Mouse (Mus musculus): ENCODE results near the gene Cyb5r4. TPM values are rescaled to one million over a fixed set of nuclear protein-coding genes. Genes with fewer than 3 reads are reported as not detected.
"Not testable (repeated sequence)": the region's sequence is repeated elsewhere in the genome, so short reads cannot be mapped to it uniquely, and the experiment has no call there.

The Cyb5r4 gene
- total RNA-seq (2021): 10 to 100 TPM; 25.6 to 28.7 TPM

DNA sequence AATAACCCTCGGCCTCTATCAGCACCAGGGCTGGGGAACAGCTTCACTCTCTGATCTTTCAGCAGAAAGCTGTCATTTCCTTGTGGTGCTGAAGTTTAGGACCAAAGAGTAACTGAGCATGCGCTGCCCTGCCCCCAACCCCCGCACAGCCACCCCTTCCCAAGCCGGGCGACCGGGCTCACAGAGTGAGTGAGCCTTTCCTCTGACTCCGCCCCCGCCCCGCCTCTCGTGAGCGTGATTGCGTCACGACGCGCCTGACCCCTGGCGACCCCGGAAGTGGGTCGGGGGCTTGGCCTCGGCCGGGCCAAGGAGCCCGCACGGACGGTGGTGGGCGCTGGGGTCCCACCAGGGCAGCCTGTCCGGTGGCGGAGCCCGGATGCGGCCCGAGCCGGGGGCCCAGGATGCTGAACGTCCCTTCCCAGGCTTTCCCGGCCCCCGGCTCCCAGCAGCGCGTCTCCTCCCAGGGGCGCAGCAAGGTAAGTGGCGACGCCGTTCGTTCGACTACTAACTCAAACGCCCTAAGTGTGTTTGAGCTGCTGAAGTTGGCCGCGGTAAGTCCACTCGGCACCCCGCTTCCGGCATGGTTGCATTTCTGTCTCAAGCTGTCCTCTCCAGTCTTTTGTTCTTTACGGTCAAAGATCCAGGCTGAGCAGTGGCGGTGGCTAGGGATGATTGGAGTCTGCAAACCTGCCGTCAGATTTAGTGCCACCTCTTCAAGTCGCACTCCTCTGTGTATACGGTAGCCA is at the start of gene Cyb5r4:
TSS of gene Cyb5r4 (plus strand) at position 237 of the 746 bp plus-strand sequence.
- DNase-seq (ENCODE audit: low spot score): peak; percentile 88
- intact Hi-C loops (cut with DNase I): loop anchor here (10.0 kb wide), 2 partner anchors 427 to 1523 kb away; partner anchors contain the start of gene Zfp949

DNA sequence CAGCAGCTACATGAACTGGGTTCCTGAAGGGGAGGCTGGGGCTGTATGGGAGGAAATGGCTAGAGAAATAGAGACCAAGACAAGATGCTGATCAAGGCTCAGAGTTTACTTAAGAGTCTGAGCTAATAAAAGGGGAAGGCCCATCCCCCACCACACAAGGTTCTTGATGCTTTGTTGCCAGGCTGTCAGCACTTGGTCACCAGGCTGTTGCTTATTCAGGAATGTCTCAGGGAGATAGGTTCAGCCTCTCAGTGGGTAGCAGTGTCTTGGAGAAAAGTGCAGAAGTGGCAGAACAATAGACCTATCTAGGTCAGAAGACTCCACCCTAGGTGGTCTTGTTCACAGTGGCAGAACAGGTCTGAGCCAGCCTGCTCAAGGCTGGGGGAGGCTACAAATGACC is 49.3 kb upstream of the Cyb5r4 start:
- DNase-seq (ENCODE audit: low spot score); intact Hi-C loops (cut with DNase I): not testable (repeated sequence)

- intact Hi-C loops (cut with DNase I): no loop called here
Measured at GRCm38 (mm10) chr9:86973562-86973961, 48.3 kb upstream of the Cyb5r4 start.

GRCm38 (mm10) chr9:86976896-86977295 is 44.9 kb upstream of the Cyb5r4 start:
- no peak for DNase-seq (ENCODE audit: low spot score)
- intact Hi-C loops (cut with DNase I): no loop called here

More at GRCm38 (mm10) chr9:86973562-86973961, 48.3 kb upstream of the Cyb5r4 start:
- no peak for DNase-seq (ENCODE audit: low spot score)

GRCm38 (mm10) chr9:86978257-86978907 is 43.4 kb upstream of the Cyb5r4 start:
- DNase-seq (ENCODE audit: low spot score): no peak
- intact Hi-C loops (cut with DNase I): no loop called here

DNA sequence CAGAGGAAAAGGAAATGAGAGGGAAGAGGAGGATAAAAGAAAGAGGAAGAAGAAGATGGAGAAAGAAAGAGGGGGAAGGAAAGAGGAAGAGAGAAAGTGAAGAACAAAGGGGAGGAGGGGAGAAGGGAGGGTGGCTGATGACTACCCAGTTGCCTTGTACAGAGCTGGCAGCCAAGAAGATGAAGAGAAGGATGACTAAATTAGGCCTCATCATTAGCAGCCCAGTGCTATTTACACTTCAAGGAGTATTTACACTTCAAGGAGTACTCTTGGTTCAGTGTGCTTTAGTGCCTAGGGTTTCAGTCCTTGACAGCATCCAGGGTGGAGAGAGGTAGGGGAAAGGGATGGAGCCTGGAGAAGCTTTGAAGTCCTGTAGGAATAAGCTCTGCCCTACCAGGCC is 41.8 kb upstream of the Cyb5r4 start:
- no peak for DNase-seq (ENCODE audit: low spot score)
- intact Hi-C loops (cut with DNase I): no loop called here

DNA sequence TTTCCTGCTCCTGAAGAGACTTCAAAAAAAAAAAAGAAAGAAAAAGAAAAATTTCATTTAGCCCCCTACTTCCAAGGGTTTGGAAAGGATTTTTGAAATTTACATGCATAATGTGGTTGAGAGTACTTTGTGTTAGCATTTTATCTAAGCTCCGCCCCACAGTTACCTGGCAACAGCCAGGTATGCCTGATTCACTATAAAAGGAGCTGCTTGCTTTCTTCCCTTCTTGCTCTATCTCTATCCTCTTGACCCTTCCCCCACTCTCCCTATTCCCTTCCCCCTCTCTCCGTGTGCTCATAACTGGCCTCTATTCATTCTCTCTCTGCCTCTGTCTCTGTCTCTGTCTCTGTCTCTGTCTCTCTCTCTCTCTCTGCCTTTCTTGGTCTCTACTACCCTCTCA is 40.9 kb upstream of the Cyb5r4 start:
- intact Hi-C loops (cut with DNase I): no loop called here
- DNase-seq (ENCODE audit: low spot score): no peak

DNA sequence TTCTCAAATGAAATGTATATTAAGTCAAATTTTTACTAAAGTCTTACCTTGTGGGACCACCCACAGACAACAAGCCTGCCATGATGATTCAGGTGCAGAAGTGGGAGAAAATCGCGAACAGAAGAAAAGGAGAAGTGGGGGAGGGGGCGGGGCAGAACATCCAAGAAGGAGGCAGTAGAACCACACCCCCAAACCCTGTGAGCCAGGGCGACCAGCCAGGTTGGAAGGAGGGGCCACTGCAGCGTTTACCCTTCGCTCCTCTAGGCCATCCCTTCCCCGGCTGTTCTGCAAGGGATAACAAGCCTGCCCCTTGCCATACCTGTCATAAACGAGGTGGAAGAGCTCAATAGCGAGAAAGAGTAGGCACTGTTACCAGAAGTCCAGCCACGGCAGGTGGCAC is 40.3 kb upstream of the Cyb5r4 start:
- intact Hi-C loops (cut with DNase I): no loop called here
- no peak for DNase-seq (ENCODE audit: low spot score)

GRCm38 (mm10) chr9:86984583-86984982 is 37.2 kb upstream of the Cyb5r4 start:
- intact Hi-C loops (cut with DNase I): no loop called here
- no peak for DNase-seq (ENCODE audit: low spot score)

- DNase-seq (ENCODE audit: low spot score): no peak
- intact Hi-C loops (cut with DNase I): no loop called here
Measured at GRCm38 (mm10) chr9:86985105-86985504, 36.7 kb upstream of the Cyb5r4 start.

DNA sequence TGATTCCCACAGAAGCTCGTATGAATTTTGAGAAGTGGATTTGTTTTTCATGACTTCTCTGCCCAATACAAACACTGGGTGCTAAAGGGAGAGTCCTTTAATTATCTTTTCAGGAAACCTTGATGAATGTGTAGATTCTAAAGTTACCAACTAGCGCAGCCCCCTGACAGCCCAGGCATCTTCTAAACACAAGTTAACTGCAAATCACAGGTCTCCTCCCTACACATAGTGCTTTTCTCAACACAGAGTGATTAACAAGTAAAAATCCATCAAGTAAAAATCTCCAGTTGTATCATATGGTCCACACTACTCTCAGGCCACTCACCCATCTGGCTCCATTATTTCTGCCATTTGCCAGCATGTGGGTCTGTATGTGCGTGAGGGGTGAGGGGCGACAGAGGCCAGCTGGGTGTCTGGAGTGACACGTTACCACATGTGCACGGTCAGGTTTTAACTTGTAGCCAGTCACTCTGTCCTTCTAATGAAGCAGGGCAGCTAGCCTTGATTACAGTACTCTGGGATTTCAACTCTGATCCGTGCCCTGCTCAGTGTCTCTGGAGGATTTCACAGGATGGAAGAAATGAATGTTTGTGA is 35.0 kb upstream of the Cyb5r4 start:
- intact Hi-C loops (cut with DNase I): no loop called here
- DNase-seq (ENCODE audit: low spot score): no peak

- intact Hi-C loops (cut with DNase I): no loop called here
- DNase-seq (ENCODE audit: low spot score): no peak
Measured at GRCm38 (mm10) chr9:86989822-86990221, 32.0 kb upstream of the Cyb5r4 start.

- intact Hi-C loops (cut with DNase I): no loop called here
- no peak for DNase-seq (ENCODE audit: low spot score)
Measured at GRCm38 (mm10) chr9:86991758-86992157, 30.1 kb upstream of the Cyb5r4 start.

DNA sequence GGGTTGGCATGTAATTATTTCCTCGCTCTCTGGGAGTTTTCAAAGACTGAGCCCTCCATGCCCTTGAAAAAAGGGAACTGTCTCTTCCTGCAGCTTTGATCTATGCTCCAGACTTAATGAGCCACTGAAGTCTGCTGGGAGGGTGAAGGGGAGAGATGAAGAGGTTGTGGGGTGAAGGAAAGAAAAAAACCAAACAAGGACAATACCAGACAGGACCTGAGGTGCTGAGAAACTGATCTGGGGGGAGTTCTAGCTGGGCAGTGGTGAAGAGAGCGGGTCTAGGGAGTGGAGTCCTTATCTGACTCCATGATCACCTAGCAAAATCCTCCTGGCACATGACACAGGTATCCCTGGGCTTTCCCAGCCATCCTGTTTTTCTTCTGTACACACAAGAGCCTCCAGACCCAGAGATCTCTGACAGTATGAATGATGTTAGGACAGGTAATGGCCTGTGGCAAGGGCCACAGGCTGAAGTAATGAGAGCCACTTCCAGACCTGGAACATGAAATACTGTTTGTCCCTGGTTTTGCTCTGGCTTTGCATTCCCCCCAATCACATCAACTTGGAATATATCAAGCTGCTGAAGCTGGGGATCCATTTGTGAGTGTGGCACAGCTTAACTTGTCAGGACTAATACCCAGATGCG is 24.6 kb upstream of the Cyb5r4 start:
- no peak for DNase-seq (ENCODE audit: low spot score)
- intact Hi-C loops (cut with DNase I): no loop called here

DNA sequence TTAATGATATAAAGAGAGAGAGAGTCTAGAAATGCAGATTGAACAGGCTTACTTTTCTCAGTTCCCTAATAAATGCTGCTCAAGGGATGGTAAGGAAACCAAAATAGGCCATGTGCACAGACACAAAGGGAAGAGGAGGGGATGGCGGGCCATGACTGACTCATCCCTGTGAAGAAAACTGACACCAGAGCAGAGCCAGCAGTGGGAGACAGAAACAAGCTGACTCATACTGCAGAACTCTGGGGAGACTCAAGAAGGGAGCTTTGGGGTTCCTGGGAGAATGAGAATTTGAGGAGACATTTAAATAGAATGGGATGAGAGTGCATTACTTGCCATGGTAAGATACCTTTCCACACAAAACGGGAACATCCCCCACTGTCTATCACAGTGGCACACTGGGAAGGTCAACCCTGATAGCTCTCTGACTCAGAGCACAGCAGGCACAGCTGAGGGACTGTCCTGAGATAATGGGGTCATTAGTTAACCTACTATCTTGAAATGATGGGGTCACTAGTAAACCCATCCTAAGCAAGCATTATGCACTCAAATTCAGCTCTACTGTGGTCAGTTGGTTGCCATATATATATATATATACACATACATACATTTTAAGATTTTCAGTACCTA is 21.7 kb upstream of the Cyb5r4 start:
- no peak for DNase-seq (ENCODE audit: low spot score)
- intact Hi-C loops (cut with DNase I): no loop called here

GRCm38 (mm10) chr9:87004701-87005434 is 16.9 kb upstream of the Cyb5r4 start:
- intact Hi-C loops (cut with DNase I): no loop called here
- DNase-seq (ENCODE audit: low spot score): no peak

DNA sequence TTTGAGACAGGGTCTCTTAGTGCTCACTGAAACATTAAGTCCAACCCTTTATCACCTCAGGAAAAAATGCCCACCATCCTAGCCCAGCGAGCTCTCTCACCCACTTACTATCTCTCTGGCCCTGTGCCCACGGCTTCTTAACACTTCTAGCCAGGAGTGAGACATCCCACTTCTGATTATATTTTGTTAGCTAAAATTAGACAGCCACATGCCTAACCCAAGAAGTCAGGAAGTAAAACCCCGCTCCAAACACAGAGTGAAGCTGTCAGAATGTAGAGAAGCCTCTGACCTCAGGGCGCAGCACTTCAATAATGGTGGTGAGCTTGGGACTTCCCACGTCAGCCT is 16.4 kb upstream of the Cyb5r4 start:
- intact Hi-C loops (cut with DNase I): no loop called here
- no peak for DNase-seq (ENCODE audit: low spot score)

DNA sequence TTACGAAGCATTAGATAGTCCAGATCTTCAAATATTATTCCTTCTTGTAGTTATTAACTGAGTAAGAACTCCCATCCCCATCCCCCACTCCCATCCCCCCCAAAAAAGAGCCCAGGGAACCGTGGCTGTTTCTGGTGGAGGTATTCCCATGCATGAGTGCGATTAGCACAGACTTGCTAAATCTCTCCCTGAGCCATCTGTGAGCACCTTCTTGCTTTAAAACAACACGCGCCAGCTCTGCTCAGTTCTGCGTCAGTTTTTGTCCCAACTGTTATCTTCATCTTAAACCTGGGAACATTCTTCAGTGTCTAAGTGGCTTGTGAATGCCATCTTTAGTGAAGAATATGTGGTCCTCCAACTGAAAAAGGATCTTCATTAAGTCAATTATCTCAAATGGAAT is 13.3 kb upstream of the Cyb5r4 start:
- no peak for DNase-seq (ENCODE audit: low spot score)
- intact Hi-C loops (cut with DNase I): no loop called here

DNA sequence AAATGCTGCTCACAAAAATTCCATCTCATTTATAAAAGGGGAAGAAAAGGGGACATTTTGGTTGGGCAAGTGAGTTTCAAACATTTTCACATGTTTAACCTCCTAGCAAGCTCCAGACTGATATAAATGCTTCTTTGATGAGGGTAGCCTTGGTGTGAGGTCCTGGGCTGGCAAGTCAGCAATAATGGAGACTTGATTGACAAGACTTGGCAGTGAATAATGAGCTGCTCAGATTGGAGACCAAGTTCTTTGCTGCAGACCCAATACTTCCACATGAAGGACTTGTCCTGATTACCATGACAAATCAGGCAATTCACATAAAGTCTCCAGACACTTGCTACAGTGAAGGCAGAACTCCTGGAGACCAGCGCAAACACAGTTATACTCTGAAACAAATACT is 12.9 kb upstream of the Cyb5r4 start:
- intact Hi-C loops (cut with DNase I): no loop called here
- no peak for DNase-seq (ENCODE audit: low spot score)

All from heart, postnatal 25 days (tissue).